Mouse (Mus musculus): ENCODE measurements around the gene Hmgcs1.
"Not testable (repeated sequence)": the region's sequence is repeated elsewhere in the genome, so short reads cannot be mapped to it uniquely, and the experiment has no call there.

Hmgcs1 gene

DNA sequence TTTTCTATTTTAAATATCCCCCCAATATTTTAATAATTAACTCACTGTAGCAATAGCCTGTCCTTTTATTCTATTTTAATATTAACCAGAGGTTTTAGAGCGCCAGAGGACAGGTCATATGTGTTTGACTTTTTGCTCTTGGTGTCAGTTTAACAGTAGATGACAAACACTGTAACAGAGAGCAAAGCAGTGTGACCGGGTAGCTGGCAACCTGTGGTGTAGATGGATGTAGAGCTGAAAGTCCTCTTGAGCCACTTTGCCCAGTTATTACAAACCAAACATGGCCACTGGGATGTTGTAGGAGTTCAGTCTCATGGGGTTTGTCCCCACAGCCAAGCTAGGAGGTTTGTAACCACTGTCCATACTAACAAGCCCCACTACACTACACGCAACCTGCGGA, 8.3 kb downstream of the Hmgcs1 start:
- intact Hi-C loops (cut with DNase I) = no loop called here

GRCm38 (mm10) chr13:119704280-119704679, 14.1 kb downstream of the Hmgcs1 start:
- intact Hi-C loops (cut with DNase I) = no loop called here

DNA sequence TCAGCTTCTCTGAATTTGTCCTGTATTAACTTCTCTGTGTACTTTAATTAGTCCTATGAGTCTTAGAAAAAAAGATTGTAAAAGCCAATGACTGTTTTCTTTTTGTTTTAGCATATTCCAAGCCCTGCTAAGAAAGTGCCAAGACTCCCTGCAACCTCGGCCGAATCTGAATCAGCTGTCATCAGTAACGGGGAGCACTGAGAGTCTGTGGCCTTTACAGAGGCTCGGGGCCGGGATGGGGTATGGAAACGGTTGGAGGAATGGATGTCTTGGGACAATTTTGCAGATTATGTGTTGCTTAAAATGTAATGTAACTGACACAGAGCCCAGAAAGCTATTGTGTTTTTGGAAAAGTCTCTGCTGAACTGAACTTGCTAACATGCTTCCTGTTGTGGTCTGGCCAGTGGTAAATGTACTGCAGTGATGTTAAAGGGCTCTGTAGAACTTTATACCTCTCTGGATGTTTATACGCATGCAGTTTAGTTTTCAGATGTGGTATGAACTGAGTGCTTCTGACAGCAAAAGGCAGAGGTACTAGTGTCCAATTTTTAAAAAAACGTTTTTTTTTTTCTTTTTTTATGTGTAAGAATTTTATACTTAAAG, 16.2 kb downstream of the Hmgcs1 start:
- intact Hi-C loops (cut with DNase I) = not testable (repeated sequence)

GRCm38 (mm10) chr13:119706953-119707352, 16.8 kb downstream of the Hmgcs1 start:
- intact Hi-C loops (cut with DNase I) = no loop called here

DNA sequence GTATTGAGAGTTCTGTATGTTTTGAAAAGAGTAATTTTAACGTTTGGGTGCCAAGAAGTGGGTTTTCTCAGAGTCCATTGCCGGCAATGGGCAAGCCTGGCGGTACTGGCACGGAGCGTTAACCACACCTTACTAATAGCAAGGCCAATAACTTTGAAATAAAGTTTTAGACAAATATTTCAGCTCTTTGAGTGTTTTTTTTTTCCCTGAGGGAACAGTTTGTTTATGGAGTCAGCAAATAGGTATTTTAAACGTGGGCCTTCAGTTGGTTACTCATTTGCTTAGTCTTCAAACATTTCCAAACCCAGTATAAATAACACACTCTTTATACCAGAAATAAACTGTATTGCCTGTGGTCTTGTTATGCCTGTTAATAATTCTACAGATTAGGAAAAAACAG, 17.7 kb downstream of the Hmgcs1 start:
- intact Hi-C loops (cut with DNase I) = no loop called here

DNA sequence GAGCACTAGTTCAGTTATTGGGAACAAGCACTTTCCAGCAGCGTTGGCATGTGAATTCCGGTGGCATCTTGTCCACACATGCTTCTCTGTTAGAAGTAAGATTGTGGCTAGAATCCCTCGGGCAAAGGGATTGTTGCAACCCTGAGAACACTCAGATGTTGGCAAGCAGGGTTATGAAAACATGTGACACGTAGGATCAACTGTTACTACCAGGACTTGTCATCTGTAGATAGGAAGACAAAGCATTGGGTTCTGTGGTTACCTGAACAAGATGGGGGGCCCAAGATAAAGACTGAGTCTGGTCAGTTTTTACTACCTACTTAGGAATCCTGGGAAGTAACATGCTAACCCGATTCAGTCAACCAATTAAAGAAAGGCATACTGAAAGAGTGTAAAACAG, 18.8 kb downstream of the Hmgcs1 start:
- intact Hi-C loops (cut with DNase I) = no loop called here

- intact Hi-C loops (cut with DNase I) = no loop called here
Measured at GRCm38 (mm10) chr13:119709388-119710267, 19.4 kb downstream of the Hmgcs1 start.

GRCm38 (mm10) chr13:119710268-119710610, 20.1 kb downstream of the Hmgcs1 start:
- intact Hi-C loops (cut with DNase I) = no loop called here

GRCm38 (mm10) chr13:119712463-119712862, 22.3 kb downstream of the Hmgcs1 start:
- intact Hi-C loops (cut with DNase I) = no loop called here

DNA sequence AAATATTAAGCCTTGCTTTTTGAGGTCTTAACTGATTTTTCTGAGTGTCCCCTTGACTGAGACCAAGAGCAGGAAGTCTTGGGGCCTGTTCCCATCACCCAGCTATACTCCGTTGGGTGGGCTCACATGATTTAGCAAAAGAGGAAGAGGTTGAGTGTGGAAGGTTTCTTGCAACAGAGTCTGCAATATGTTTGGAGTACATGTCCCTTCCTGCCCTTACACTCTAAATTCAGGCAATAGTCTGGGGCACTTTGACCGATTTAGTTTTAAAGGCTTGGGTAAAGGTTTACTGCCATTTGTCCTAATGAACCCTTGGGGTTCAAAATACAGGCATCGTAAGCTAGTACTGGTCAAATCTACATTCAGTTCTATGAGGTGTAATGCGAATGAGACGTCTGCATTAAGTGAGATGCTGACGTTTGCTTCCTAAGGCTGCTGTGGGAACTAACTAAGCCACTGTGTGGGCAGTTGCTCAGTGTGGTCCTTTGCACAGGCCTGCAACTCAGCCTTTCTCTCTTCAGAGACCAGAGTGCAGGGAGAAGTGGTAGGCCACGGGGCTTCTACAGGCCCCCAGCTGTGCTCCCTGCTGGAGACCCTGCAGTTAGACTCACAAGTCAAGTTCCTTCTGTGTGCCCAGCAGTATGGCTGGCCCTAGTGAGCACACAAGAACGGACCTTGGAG, 23.1 kb downstream of the Hmgcs1 start:
- intact Hi-C loops (cut with DNase I) = no loop called here

GRCm38 (mm10) chr13:119713821-119714220, 23.6 kb downstream of the Hmgcs1 start:
- intact Hi-C loops (cut with DNase I) = no loop called here

- intact Hi-C loops (cut with DNase I) = no loop called here
Measured at GRCm38 (mm10) chr13:119716105-119716504, 25.9 kb downstream of the Hmgcs1 start.

DNA sequence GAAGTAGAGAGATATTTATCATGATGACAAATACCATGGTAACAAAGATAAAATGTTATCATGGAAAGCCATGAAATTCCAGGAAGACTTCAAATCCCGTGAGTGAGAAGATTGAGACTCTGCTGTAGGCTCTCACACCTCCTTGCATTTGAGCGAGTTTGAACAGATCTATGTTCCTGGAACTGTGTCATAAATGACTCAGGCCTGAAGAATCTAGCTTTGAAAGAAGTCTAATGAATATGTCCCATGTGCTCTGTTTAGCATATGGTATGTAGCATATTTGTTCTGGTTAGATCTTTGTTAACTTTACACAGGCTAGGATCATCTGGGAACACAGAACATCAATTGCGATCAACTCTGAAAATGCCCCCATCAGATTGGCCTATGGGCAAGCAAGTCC, 32.3 kb downstream of the Hmgcs1 start:
- intact Hi-C loops (cut with DNase I) = no loop called here

DNA sequence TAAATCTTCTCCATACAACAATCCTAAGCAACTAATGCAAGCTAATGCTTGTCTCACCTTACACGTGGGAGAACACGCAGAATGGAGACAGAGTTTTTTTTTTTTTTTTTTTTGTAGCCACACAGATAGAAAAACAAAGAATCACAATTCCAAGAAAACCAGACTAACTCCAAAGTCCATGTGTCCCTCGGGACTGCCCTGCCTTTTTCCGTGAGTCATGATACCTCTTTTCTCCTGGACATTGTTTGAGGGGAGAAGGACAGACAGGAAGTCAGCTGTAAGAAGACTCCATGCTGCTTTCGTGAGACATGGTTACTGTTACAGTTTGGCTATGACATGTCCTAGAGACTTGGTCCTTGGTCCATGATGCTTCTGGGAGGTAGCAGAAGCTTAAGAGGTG, 33.2 kb downstream of the Hmgcs1 start:
- intact Hi-C loops (cut with DNase I) = no loop called here

DNA sequence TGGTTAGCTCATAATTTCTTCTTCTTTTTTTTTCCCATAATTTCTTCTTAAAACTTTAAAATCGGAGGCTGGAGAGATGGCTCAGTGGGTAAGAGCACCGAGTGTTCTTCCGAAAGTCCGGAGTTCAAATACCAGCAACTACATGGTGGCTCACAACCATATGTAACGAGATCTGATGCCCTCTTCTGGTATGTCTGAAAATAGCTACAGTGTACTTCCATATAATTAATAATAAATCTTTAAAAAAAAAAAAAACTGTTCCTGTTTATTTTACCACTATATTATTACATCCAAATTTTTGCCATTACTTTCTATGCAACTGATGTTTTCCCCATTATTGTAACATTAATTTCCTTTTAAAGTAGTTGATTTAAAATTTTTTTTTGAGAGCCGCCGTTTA, 34.4 kb downstream of the Hmgcs1 start:
- intact Hi-C loops (cut with DNase I) = no loop called here

GRCm38 (mm10) chr13:119727608-119728387, 37.6 kb downstream of the Hmgcs1 start:
- intact Hi-C loops (cut with DNase I) = no loop called here

DNA sequence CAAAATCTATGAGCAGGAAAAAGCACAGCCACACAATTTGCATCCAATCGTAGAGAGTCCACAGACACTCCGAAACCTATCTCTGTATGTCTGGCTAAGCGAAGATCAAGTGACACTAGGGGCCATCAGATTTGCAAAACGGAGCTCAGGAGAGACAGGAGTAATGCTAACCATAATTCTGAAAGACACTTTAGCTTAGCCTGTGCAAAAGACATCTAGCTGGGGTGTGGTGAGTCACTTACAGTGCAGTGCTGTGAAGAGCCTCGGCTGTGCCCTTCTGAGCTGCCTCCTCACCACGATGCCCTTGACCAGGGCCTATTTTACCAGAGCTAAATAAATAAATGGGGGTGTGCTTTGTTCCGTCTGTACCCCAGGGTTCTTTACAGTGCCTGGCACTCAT, 39.2 kb downstream of the Hmgcs1 start:
- intact Hi-C loops (cut with DNase I) = no loop called here

- intact Hi-C loops (cut with DNase I) = no loop called here
Measured at GRCm38 (mm10) chr13:119731448-119731847, 41.3 kb downstream of the Hmgcs1 start.

DNA sequence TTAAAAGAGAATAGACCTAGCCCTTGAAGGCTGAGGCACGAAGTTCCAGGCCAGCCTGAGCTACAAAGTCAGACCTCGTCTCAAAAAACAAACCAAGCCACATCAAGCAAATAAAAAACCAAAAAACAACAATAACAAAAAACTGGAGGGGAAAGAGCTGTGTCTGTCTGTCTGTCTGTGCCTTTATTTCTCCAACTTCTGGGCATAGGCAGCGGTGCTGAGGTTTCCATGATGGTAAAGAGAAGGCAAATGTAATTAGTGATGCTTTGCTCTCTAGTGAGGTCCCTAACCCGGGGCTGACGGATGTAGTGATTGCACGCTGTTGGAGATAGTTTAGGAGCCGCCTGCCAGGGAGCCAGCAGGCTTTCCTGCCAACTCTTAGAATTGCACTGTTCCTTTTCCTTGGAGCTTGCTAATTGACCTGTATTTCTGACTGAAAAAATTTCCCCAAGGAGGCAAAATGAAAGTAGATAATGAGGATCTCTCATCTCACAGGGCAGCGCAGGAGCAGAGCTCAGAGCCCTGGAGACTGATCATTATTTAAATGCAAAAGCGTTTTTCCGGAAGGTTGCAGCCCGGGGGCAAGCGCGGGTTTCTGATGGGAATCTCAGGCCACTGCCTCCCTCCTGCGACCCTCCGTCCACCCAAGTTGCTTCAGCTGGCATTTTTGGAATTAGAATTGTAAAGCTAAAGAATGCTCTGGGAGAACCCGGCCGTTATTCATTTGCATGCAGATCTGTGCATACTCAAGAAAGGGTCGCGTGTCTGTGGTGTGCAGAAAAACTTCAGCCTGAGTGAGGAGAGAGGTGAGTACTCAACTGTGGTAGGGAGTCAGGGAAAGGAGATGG, 51.4 kb downstream of the Hmgcs1 start:
- intact Hi-C loops (cut with DNase I) = no loop called here

DNA sequence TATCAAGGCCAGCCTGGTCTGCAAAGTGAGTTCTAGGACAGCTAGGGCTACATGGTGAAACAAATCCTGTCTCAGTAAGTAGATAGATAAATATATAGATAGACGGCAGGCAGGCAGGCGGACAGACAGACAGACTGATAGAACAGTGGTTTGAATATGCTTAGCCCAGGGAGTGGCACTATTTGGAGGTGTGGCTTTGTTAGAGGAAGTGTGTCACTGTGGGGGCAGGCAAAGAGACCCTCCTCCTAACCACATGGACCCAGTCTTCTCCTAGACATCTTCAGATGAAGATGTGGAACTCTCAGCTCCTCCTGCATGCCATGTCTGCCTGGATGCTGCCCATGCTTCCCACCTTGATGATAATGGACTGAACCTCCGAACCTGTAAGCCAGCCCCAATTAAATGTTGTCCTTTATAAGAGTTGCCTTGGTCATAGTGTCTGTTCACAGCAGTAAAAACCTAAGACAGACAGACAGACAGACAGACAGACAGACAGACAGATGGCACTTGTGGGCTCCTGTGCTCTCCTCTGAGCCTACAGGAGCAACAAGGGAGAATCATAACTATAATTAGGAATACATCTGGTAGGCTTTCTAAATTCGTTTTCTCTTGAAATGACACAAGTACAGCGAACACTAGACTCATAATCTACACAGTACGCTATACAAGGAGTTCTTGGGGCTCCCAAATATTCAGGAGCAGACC, 52.7 kb downstream of the Hmgcs1 start:
- intact Hi-C loops (cut with DNase I) = no loop called here

All from adrenal gland (tissue).